Mouse (Mus musculus): ENCODE data around the gene Dennd1a.

DNA sequence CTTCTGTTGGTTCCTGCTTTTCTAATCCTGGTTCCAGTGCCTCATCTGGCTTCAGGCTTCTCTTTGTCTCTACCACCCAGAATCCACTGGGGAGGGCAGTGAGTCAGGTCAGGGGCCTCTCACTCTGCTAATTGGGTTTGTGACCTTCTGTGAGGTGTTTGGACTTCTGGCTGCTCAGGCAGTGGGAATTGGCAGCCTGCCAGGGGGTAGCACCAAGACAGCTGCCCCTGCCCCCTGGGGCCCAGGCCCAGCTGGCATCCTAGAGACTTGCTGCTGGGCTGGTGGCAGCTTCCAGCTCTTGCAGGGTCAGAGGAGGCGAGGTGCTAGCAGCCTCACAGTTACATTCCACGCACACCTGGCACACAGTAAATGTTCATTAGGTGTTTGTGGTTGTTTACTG, 475.5 kb downstream of the Dennd1a start:
- TF ChIP-seq CTCF (IDR thresholded peaks at IDR 0.05; ENCODE audit: control insufficient read depth, insufficient read depth, insufficient replicate concordance, low read depth, low read length) (no peak), POLR2A (IDR thresholded peaks at IDR 0.05; ENCODE audit: control insufficient read depth, low read depth, low read length) (no peak)
